8 mouse cellular contexts compared by ENCODE assay signal in genomic region chr6:103511290-103511971, GRCm38 (mm10). TPM values are rescaled to one million over a fixed set of nuclear protein-coding genes. Genes with fewer than 3 reads are reported as not detected.
A peak's percentile ranks its signal among the peaks of the same experiment; 100 is the strongest.
DNase-seq lines count a peak whose midpoint lies in the region; ATAC-seq lines count a peak whose summit lies in the region.

No protein-coding gene starts in this region.

- no peak overlapping the region for H3K9ac ChIP-seq in heart, embryonic 15.5 days
- peak overlapping the region; percentile 97 for H3K9ac ChIP-seq in hindbrain, embryonic 14.5 days
- peak overlapping the region; percentile 80 for H3K9ac ChIP-seq in midbrain, embryonic 16.5 days (ENCODE audit: low read depth, low read length)

- DNase-seq in heart, postnatal 14 days = no peak
- peak; percentile 78 to 79 for DNase-seq in cerebellum, postnatal 25 days
- DNase-seq in hindbrain, embryonic 14.5 days (ENCODE audit: low spot score) = no peak
- DNase-seq in gastrocnemius, adult 18-20 months (ENCODE audit: low spot score) = no peak
- no peak for DNase-seq in kidney, postnatal 14 days

- intact Hi-C loops in heart, postnatal 14 days (cut with DNase I) = no loop called here

- H3K36me3 ChIP-seq in heart, embryonic 15.5 days = no peaks in the 10 kb centered on the region
- H3K36me3 ChIP-seq in hindbrain, embryonic 14.5 days (replicated peaks; ENCODE audit: control insufficient read depth, insufficient read depth) = no peaks in the 10 kb centered on the region
- no peaks in the 10 kb centered on the region for H3K36me3 ChIP-seq in midbrain, embryonic 16.5 days (ENCODE audit: control insufficient read depth, insufficient read depth, low read length)

- WGBS in heart, embryonic 15.5 days = 5% methylated on average over 18 of the region's 18 CpGs
- 3% methylated on average over 18 of the region's 18 CpGs for WGBS in hindbrain, embryonic 14.5 days
- 1% methylated on average over 18 of the region's 18 CpGs for WGBS in midbrain, embryonic 16.5 days

- no peak overlapping the region for H3K27ac ChIP-seq in heart, embryonic 15.5 days
- peak overlapping the region; percentile 98 for H3K27ac ChIP-seq in hindbrain, embryonic 14.5 days
- peak overlapping the region; percentile 99 for H3K27ac ChIP-seq in midbrain, embryonic 16.5 days (ENCODE audit: low read length)

- peak overlapping the region; percentile 68 for H3K4me2 ChIP-seq in heart, embryonic 15.5 days
- peak overlapping the region; percentile 76 for H3K4me2 ChIP-seq in hindbrain, embryonic 14.5 days (replicated peaks)
- H3K4me2 ChIP-seq in midbrain, embryonic 16.5 days (ENCODE audit: low read length) = peak overlapping the region; percentile 58

- ATAC-seq in heart, embryonic 15.5 days (replicated peaks; ENCODE audit: insufficient number of reproducible peaks, insufficient read depth, low FRiP score, low read depth) = no peak
- peak; percentile 11 for ATAC-seq in CD4-positive, CD25-positive, alpha-beta regulatory T cell, adult 4 months
- peak; percentile 58 for ATAC-seq in hindbrain, embryonic 14.5 days (ENCODE audit: low FRiP score)
- ATAC-seq in midbrain, embryonic 16.5 days = peak; percentile 67

- H3K27me3 ChIP-seq in heart, embryonic 15.5 days = peaks cover 45% of the 10 kb centered on the region
- H3K27me3 ChIP-seq in hindbrain, embryonic 14.5 days (ENCODE audit: control insufficient read depth, insufficient read depth, low read length) = no peaks in the 10 kb centered on the region; the same call in 1 of the 2 replicates
- no peaks in the 10 kb centered on the region for H3K27me3 ChIP-seq in midbrain, embryonic 16.5 days (ENCODE audit: control insufficient read depth, insufficient read depth, low read depth, low read length)

- H3K9me3 ChIP-seq in heart, embryonic 15.5 days (replicated peaks) = no peaks in the 10 kb centered on the region
- no peaks in the 10 kb centered on the region for H3K9me3 ChIP-seq in hindbrain, embryonic 14.5 days (ENCODE audit: control insufficient read depth, low read length)
- no peaks in the 10 kb centered on the region for H3K9me3 ChIP-seq in midbrain, embryonic 16.5 days (replicated peaks; ENCODE audit: control insufficient read depth, low read length, poor library complexity, severe bottlenecking)

- H3K4me3 ChIP-seq in heart, embryonic 15.5 days = peak overlapping the region; percentile 39
- H3K4me3 ChIP-seq in hindbrain, embryonic 14.5 days (replicated peaks; ENCODE audit: low read length) = peak overlapping the region; percentile 59
- peak overlapping the region; percentile 53 for H3K4me3 ChIP-seq in midbrain, embryonic 16.5 days (ENCODE audit: low read depth, low read length)

- H3K4me1 ChIP-seq in heart, embryonic 15.5 days (replicated peaks) = peaks cover 16% of the 10 kb centered on the region
- H3K4me1 ChIP-seq in hindbrain, embryonic 14.5 days (replicated peaks; ENCODE audit: control insufficient read depth, insufficient read depth, low read length) = peaks cover 18% of the 10 kb centered on the region
- H3K4me1 ChIP-seq in midbrain, embryonic 16.5 days (ENCODE audit: control insufficient read depth, insufficient read depth, low read length) = peaks cover 26% of the 10 kb centered on the region

RNA-seq across cellular contexts. Expression of gene Chl1, which starts 1.0 kb away (rescaled TPM):
- polyA plus RNA-seq in heart, embryonic 15.5 days (2015; fragmentation: Nextera tagmentation; extraction: Ambion mirVana) = 0.21 and 0.55 TPM in 2 replicates
- 1 to 10 TPM in 1 of 2 experiments, under 1 TPM in 1; 0.54 to 1.2 TPM for total RNA-seq in heart, postnatal 14 days (2021)
- under 1 TPM in 1 of 2 experiments, not detected in 1; 0.05 TPM for polyA plus RNA-seq in CD4-positive, CD25-positive, alpha-beta regulatory T cell, adult 4 months (2017; shearing (Covaris generic))
- 137 and 150 TPM in 2 replicates for polyA plus RNA-seq in hindbrain, embryonic 14.5 days (2014; fragmentation: Nextera tagmentation; extraction: Ambion mirVana)
- 178 and 202 TPM in 2 replicates for polyA plus RNA-seq in midbrain, embryonic 16.5 days (2015; fragmentation: Nextera tagmentation; extraction: Ambion mirVana)
- total RNA-seq in gastrocnemius, adult 18-20 months (2021) = under 1 TPM; 0.43 to 0.68 TPM

Comparison
In these comparisons a context has a peak if more than half of its experiments do, and no peak if none do; other contexts are left out.
1. DNase-seq: peak in cerebellum, postnatal 25 days (2 of 2); none in heart, postnatal 14 days (0 of 2), hindbrain, embryonic 14.5 days (single experiment), gastrocnemius, adult 18-20 months (single experiment) and kidney, postnatal 14 days (single experiment).
2. RNA of gene Chl1, which starts 1.0 kb away (polyA plus RNA-seq): 178 to 202 TPM in midbrain, embryonic 16.5 days and 137 to 150 TPM in hindbrain, embryonic 14.5 days; 0.21 to 0.55 TPM in heart, embryonic 15.5 days and 0.05 TPM in CD4-positive, CD25-positive, alpha-beta regulatory T cell, adult 4 months; every median in the first group is over 10 times any median in the second.
3. Peak in every context shown above with its lines, with median percentiles within 50 percentile points of each other: H3K4me2 ChIP-seq and H3K4me3 ChIP-seq.